Mouse (Mus musculus) intestine, postnatal 0 days (tissue): ENCODE measurements at regions not wholly inside any gene's neighbourhood (a gene's known extent, or its start where the extent isn't known, plus 50 kb on each side); places are given as distances from the start of the nearest gene placed in this dataset.

Experiments
- ATAC-seq: fragments of 200-750 bp; cut with Nextera tagmentation; 2 replicates; pipeline ENCODE4 v1.8.0; 2017; ENCODE audit warnings: mild to moderate bottlenecking, moderate TSS enrichment, moderate library complexity
- H3K27ac ChIP-seq: fragments of 300-500 bp; sonication (generic); 2 replicates; pipeline ENCODE4 v1.5.1; 2014; ENCODE audit warnings: mild to moderate bottlenecking, low read depth, low read length, moderate library complexity
- H3K27me3 ChIP-seq: fragments of 300-500 bp; sonication (generic); replicated peaks from 2 replicates; pipeline ENCODE4 v1.6.1; 2014; ENCODE audit warnings: low read length, mixed read lengths; ENCODE audit not compliant: control insufficient read depth, insufficient read depth
- H3K36me3 ChIP-seq: fragments of 300-500 bp; sonication (generic); 2 replicates; pipeline ENCODE4 v1.6.1; 2014; ENCODE audit warnings: mild to moderate bottlenecking, moderate library complexity; ENCODE audit not compliant: control insufficient read depth, insufficient read depth
- H3K4me1 ChIP-seq: fragments of 300-500 bp; sonication (generic); replicated peaks from 2 replicates; pipeline ENCODE4 v1.6.1; 2014; ENCODE audit warnings: antibody characterized with exemption, low read length, mixed read lengths; ENCODE audit not compliant: control insufficient read depth, insufficient read depth
- H3K4me2 ChIP-seq: fragments of 300-500 bp; sonication (generic); replicated peaks from 2 replicates; pipeline ENCODE4 v1.6.1; 2014; ENCODE audit warnings: low read depth, mild to moderate bottlenecking, moderate library complexity
- H3K4me3 ChIP-seq: fragments of 300-500 bp; sonication (generic); 2 replicates; pipeline ENCODE4 v1.5.1; 2014; ENCODE audit warnings: low read depth, low read length
- H3K9ac ChIP-seq: fragments of 300-500 bp; sonication (generic); 2 replicates; pipeline ENCODE4 v1.6.1; 2014; ENCODE audit warnings: mild to moderate bottlenecking, low read depth, low read length
- H3K9me3 ChIP-seq: fragments of 300-500 bp; sonication (generic); 2 replicates; pipeline ENCODE4 v1.6.1; 2016; ENCODE audit warnings: mixed run types; ENCODE audit not compliant: control insufficient read depth
- CTCF ChIP-seq: sonication (generic); IDR thresholded peaks from 2 replicates; pipeline ENCODE4 v1.5.1; 2016; ENCODE audit warnings: low read depth, mild to moderate bottlenecking, control low read depth, antibody characterized with exemption, moderate library complexity
- whole genome bisulfite sequencing: fragments of 180-500 bp; shearing (Covaris S2); extraction: QIAGEN DNeasy Blood & Tissue Kit; methylation state at CpG from one replicate; pipeline ENCODE4 v1.1.7; 2014; 5-methylcytosine and 5-hydroxymethylcytosine counted together

DNA sequence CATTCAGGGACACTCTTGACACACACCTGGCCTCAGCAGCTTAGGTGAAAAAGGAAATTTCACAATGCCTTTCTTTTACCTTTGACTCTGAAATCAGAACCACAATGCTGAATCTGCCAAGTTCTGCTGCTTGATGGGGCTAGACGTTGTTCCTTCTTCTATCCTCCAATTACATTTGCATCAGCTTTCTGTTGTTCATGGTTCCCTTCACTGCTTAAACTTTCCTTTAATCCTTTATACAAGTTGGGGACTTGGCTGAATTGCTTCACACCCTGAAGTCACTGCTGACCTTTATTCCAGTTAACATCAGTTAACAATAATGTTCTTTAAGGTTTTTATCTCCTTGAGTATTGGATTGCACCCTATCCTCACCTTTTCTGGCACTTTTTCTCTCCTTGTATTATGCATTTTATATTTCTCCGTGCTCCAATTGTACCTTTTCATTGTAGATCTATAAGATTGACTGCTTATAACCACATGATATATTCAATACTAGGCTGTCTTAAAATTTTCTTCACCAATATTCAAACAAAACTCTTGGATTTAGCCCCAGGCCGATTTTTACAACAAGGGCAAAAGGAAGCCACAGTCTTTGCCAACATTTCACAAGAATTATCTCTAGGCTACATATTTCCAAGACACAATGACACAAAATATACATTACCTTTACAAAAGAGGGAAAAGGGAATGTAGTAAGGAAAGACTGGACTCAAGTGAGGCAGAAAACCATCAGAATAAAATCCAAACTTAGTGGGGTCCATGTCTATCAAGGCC, 92.0 kb upstream of the Fut9 start:
- Histone ChIP-seq H3K9me3 (no peaks in the 10 kb centered on the region), H3K4me1 (no peaks in the 10 kb centered on the region), H3K4me3 (no peak overlapping the region), H3K27me3 (no peaks in the 10 kb centered on the region), H3K9ac (no peak overlapping the region), H3K4me2 (no peak overlapping the region), H3K36me3 (no peaks in the 10 kb centered on the region), H3K27ac (no peak overlapping the region)
- ATAC-seq = no peak
- TF ChIP-seq CTCF = no peak
- 64% methylated on average over 3 of the region's 3 CpGs for WGBS
